Mouse (Mus musculus) macrophage (primary cell): ENCODE data around the gene Carf. TPM values are rescaled to one million over a fixed set of nuclear protein-coding genes. Genes with fewer than 3 reads are reported as not detected.
A peak's percentile ranks its signal among the peaks of the same experiment; 100 is the strongest.
"Not testable (repeated sequence)": the region's sequence is repeated elsewhere in the genome, so short reads cannot be mapped to it uniquely, and the experiment has no call there.

Experiments used
- H3K27ac ChIP-seq: fragments of 350-480 bp; formaldehyde crosslinking; 2 replicates; pipeline ENCODE4 v1.9.0; 2021
- H3K36me3 ChIP-seq: fragments of 350-480 bp; formaldehyde crosslinking; 2 replicates; pipeline ENCODE4 v1.9.0; 2021; ENCODE audit errors: inconsistent target
- H3K4me3 ChIP-seq: fragments of 350-480 bp; formaldehyde crosslinking; 2 replicates; pipeline ENCODE4 v1.9.0; 2021; ENCODE audit errors: inconsistent target
- H3K79me2 ChIP-seq: fragments of 350-480 bp; formaldehyde crosslinking; 2 replicates; pipeline ENCODE4 v1.9.0; 2021; ENCODE audit errors: inconsistent target
- WGBS: methylation state at CpG from one replicate; pipeline ENCODE4 v1.1.7; 2026; ENCODE audit warnings: inconsistent platforms; ENCODE audit not compliant: missing documents; 5-methylcytosine and 5-hydroxymethylcytosine counted together
- polyA plus RNA-seq: library from polyadenylated mRNA; stranded (reverse); fragments of 250-400 nt; gene quantifications from 3 replicates; pipeline ENCODE4 v1.2.4, GENCODE M21; 2018; ENCODE audit warnings: inconsistent platforms

The Carf gene
- polyA plus RNA-seq, 1 experiment from 2014 or later = 2.7 TPM

DNA sequence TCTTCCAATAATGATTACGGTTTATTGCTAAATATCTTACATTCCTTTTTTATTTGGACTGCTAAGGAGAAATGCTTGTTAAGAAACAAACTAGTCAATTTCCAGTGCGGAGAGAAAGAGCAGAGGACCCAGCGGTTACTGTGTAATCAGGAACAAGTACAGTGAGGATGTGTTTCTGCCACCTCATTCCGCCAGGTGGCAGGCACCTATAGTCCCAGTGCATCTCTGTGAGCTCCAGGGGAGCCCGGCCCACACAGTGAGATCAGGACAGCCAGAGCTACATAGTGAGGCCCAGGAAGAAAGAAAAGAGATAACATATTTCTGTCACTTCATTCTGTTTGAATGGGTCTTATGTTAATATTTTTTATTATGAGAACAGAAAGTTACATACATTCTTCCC lies 54.7 kb downstream of the Carf start:
- Histone ChIP-seq H3K79me2 (no peaks in the 10 kb centered on the region), H3K4me3 (no peak overlapping the region), H3K27ac (no peak overlapping the region), H3K36me3 (no peaks in the 10 kb centered on the region)
- WGBS = 92% methylated on average over 5 of the region's 5 CpGs

DNA sequence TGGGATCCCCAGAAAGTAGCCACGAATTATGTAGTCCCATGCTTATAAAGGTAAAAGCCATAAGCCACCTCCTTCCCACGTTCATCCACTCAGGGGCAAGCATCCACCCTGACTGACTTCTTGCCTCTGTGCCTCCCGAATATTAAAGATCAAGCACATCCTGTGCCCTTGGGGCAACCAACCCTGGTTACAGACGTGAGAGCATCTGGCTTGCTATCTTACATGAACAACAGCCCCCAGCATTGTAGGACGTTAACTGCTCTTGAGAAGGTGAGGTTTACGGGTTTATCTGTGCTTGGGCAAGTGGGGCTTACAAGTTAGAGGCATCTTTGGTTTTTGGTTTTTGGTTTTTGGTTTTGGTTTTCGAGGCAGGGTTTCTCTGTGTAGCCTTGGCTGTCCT lies 58.6 kb downstream of the Carf start:
- Histone ChIP-seq H3K79me2 (no peaks in the 10 kb centered on the region), H3K27ac (no peak overlapping the region), H3K36me3 (no peaks in the 10 kb centered on the region), H3K4me3 (no peak overlapping the region)
- 95% methylated on average over 7 of the region's 7 CpGs for WGBS

DNA sequence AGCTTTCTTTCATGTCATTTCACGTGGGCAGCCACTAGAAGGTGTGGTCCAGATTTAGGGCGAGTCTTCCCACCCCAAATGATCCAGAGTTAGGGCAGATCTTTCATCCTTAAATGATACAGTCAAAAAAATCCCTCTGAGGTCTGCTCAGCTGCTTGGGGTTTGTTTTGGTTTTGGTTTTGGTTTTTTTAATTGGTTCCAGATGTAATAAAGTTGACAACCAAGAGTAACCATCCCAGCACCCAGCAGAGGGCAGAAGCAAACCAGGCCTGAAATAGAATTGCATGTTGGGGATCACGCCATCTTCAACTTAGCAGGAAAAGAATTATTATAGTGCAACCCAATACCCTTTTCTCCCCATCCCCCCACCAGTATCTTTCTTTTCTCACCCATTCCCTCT lies 60.4 kb downstream of the Carf start:
- WGBS = 31% methylated on average over 3 of the region's 3 CpGs
- Histone ChIP-seq H3K4me3 (peak overlapping the region; percentile 3; the same call in 1 of the 2 replicates), H3K79me2 (no peaks in the 10 kb centered on the region), H3K27ac (no peak overlapping the region), H3K36me3 (no peaks in the 10 kb centered on the region)

DNA sequence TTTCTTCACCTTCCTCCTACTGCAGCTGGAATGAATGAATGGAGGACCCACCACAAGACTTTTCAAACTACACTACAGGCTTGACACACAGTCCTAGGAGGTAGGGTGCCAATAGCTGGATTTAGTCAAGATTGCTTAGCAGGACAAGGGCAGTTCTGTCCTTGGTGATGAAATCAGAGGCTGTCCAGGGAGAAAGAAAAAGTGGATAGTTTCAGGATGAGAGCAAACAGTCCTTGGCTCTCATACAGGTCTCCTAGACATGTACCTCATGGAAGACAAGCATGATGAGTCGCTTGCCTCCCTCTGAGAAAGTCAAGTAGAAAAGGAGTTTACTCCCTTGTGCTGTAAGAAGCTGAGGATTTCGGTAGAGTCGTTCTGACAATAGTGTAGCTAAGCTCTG lies 65.6 kb downstream of the Carf start:
- Histone ChIP-seq H3K36me3 (no peaks in the 10 kb centered on the region), H3K27ac (no peak overlapping the region), H3K79me2 (no peaks in the 10 kb centered on the region), H3K4me3 (no peak overlapping the region)
- 89% methylated on average over 3 of the region's 3 CpGs for WGBS

DNA sequence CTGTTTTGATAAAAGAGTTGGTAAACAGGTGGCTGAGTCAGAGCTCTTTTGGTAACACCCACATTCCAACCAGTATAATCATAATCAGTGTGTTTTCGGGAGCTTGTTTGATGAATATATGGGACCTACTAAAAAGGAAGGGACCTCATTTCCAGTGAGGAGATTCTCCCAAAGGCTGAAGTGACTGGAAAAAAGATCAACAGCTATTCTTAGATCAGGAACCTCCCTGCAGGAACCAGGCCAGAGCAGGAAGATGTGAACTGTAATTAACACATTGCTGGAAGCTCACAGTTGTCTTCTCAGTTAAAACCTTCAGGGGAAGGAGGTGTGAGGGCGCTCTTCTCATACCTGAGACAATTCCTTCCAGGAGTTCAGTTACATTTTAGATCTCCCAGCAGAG lies 71.6 kb downstream of the Carf start:
- 96% methylated on average over 2 of the region's 2 CpGs for WGBS
- no peak overlapping the region for H3K27ac ChIP-seq
- no peak overlapping the region for H3K4me3 ChIP-seq
- H3K79me2 ChIP-seq = no peaks in the 10 kb centered on the region
- no peaks in the 10 kb centered on the region for H3K36me3 ChIP-seq

DNA sequence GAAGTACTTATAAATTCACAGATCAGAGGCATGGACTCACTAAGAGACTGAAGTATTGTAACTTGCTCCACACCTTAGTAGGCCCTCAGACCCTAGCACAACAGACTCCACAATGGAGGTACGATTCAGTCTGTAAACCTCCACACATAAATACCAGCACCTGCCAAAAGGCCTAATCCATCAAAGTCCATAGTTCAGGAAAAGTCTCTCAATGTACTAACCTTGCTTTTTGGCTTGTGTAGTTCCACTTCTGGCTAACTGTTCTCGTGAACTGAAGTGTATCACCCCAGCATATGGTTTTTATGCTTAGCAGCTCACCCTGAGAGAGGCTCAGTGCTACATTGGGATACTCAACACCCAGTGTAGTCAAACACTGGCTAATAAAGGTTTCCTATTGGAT lies 72.2 kb downstream of the Carf start:
- no peak overlapping the region for H3K27ac ChIP-seq
- WGBS = 85% methylated on average over 2 of the region's 2 CpGs
- H3K79me2 ChIP-seq = no peaks in the 10 kb centered on the region
- no peaks in the 10 kb centered on the region for H3K36me3 ChIP-seq
- H3K4me3 ChIP-seq = no peak overlapping the region

DNA sequence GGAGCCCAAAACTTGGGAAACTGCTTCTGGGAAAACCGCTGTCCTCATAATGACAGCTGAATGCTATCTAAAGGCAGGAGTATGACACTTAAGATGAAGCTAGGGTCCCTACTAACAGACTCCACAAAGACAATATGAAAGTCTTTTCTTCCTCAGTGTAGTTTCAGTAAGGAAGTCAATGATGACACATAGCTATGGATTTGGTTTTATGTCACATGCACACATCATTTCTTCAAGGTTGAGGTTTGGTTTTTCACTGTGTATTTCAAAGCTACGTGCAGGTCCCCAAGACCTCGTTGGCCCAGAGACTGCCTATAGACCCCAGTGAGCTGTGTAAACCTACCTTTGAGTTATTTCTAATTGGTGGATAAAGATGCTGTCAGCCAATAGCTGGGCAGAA lies 75.1 kb downstream of the Carf start:
- WGBS = 50% methylated on average over 3 of the region's 3 CpGs
- Histone ChIP-seq H3K27ac (no peak overlapping the region), H3K79me2 (no peaks in the 10 kb centered on the region), H3K36me3 (no peaks in the 10 kb centered on the region), H3K4me3 (no peak overlapping the region)

DNA sequence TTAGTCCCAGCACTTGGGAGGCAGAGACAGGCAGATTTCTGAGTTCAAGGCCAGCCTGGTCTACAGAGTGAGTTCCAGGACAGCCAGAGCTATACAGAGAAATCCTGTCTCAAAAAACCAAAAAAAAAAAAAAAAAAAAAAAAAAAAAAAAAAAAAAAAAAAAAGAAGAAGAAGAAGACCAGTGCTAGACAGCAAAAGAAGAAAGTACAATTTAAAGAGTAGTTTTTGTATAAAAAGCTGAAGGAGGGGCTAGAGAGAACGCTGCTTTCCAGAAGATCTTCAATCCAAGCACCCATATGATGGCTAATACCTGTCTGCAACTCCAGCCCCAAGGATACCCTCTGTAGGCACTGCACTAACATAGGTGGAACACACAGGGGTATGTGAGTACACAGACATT lies 79.8 kb downstream of the Carf start:
- H3K27ac ChIP-seq, H3K4me3 ChIP-seq, H3K36me3 ChIP-seq: not testable (repeated sequence)
- peaks cover 21% of the 10 kb centered on the region for H3K79me2 ChIP-seq
- WGBS = 100% methylated on average over 1 of the region's 1 CpGs

DNA sequence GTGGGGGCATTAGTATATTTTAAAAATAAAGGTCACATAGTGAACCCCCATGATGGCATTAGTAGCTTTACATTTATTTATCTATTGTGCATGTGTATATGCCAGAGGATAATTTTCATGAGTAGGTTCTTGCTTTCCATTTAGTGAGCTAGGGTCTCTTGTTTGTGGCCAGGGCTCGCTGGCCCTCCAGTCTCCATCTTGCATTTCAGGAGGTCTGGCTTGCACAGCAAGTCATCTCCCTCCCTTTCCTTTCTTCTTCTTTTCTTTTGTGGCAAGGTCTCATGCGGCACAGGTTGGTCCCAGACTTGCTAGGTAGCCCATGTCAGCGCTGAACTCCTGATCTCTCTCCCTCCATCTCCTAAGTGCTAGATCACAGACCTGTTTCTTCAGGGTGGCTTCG lies 81.3 kb downstream of the Carf start:
- Histone ChIP-seq H3K4me3 (peak overlapping the region; percentile 55), H3K79me2 (peaks cover 24% of the 10 kb centered on the region), H3K27ac (peak overlapping the region; percentile 71; the same call in 1 of the 2 replicates), H3K36me3 (no peaks in the 10 kb centered on the region)
- WGBS = 32% methylated on average over 4 of the region's 4 CpGs

DNA sequence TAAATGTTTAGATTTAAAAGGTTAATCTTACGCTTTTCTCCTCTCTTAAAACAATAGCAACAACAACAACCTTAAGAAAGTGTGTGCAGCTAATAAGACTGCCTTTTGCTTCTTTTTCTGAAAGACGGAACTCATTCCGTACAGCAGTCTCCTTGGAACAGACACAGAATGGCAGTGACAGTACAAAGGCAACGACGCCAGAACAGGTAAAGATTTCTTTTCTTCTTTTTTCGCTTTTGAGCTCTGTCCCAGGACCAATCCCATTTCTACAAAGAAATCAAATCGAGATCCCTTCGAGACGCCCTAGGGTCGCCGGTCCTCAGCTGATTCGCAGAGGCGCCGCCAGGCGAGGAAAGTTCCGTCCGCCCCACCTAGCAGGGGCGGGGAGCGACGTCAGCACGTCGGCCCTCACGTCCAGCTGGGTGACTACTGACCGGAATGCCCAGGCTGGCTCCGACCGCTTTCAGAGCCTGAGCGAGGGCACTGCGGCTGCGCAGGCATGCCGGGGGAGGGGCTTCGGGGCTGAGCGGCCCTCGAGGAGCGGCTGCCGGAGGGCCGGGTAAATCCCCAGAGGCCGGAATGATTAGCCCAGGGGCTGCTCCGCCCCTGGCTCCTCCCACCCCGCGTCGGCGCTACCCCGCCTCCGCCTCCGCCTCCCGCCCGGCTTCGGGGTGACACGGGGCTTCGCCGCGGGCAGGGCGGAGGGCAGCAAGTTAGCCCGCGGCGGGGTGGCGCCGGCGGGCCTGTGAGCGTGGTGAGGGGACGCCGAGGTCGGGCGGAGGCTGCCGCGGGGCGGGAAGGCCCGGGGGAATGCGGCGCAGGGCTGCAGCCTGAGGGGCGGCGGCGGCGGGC lies 82.1 kb downstream of the Carf start, which contains the start of gene Nbeal1:
Gene Nbeal1 (plus strand): TSS at position 668 of the 852 bp plus-strand sequence.
- under 1% methylated on average over 54 of the region's 74 CpGs for WGBS
- H3K36me3 ChIP-seq = no peaks in the 10 kb centered on the region
- H3K27ac ChIP-seq = peak within 1 kb of the TSS; percentile 71
- H3K79me2 ChIP-seq = peaks cover 24% of the 10 kb centered on the region
- peak within 1 kb of the TSS; percentile 94 for H3K4me3 ChIP-seq

DNA sequence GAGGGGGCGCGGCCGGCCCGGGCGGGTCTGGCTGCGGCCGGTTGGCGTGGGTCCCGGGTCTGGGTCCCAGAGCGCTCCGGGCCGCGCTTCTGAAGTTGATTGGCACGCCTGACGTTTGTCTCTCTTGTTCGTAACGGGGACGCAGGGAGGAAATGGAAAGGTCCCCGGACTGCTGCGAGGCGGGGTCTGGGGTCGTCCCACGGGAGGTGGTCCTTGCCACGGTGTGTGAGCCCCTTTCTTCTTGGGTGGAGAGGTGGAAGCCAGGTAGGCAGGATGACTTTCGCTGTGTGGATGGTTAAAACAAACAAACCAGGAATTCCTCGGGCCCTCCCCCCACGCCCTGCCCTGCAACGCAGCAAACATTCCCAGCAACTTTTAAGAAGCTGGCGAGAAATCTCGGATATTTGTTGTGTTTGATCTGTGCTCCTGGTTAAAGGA lies 82.8 kb downstream of the Carf start:
- Histone ChIP-seq H3K27ac (peak overlapping the region; percentile 55), H3K79me2 (peaks cover 24% of the 10 kb centered on the region), H3K36me3 (no peaks in the 10 kb centered on the region), H3K4me3 (peak overlapping the region; percentile 94)
- WGBS = under 1% methylated on average over 30 of the region's 30 CpGs

DNA sequence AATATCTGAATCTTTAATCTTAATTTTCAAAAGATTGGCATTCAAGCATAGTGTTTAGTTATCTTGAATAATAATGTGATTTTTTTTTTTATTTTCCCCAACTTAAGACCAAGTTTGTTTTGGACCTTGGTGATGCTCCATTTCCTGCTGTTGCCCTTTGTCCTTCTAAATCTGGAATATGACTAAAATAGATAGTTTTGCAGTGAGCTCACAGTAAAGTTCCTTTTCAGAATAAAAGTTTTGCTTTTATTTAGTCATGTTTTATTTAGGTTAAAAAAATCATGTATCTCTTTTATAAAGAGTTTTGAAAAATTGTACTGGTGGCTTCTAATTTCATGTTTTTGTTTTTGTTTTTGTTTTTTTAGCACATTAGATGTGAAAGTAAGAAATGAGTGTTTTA lies 90.4 kb downstream of the Carf start:
- Histone ChIP-seq H3K36me3 (no peaks in the 10 kb centered on the region), H3K79me2 (no peaks in the 10 kb centered on the region), H3K27ac (no peak overlapping the region), H3K4me3 (no peak overlapping the region)

DNA sequence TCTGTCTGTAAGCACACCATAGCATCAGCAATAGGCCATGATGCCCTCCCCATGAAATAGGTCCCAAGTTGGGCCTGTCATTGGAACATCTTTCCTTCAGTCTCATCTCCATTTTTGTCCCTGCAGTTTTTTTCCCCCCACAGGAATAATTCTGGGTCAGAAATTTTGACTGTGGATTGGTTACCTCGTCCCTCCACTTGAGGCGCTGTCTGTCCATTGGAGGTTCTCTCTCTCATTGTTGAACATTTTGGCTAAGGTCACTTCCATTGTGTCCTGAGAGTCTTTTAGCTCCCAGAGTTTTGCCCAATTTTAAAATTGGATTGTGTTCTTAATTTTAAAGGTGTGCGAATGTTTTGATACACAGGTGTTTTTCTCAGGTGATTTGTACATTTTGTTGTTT lies 98.8 kb downstream of the Carf start:
- no peaks in the 10 kb centered on the region for H3K79me2 ChIP-seq
- no peak overlapping the region for H3K4me3 ChIP-seq
- WGBS = 94% methylated on average over 3 of the region's 3 CpGs
- no peak overlapping the region for H3K27ac ChIP-seq
- H3K36me3 ChIP-seq = peaks cover 24% of the 10 kb centered on the region

DNA sequence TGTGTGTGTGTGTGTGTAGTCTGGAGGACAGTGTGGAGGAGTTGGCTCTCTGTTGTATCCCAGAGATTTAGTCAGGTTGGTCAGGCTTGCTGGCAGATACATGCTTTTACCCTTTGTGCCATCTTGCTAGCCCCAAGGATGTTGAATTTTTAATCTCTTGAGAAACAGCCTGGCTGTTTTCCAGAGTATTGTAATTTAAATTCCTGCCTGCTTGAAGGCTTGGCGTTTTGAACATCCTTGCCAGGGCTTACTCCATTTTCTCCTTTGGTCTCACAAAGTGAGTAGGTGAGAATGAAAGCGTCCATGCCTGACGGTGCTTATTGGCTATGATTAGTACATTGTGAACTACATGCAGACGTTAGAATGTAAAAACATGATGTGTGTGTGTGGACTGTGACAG lies 101.0 kb downstream of the Carf start:
- Histone ChIP-seq H3K36me3 (peaks cover 45% of the 10 kb centered on the region), H3K79me2 (no peaks in the 10 kb centered on the region), H3K27ac (no peak overlapping the region), H3K4me3 (no peak overlapping the region)
- 90% methylated on average over 4 of the region's 4 CpGs for WGBS
